Mouse (Mus musculus) urinary bladder, postnatal 36 days (tissue): ENCODE measurements around the gene 3110082I17Rik.

Experiments used
- DNase-seq, 2 experiments: peaks; one replicate each; pipeline ENCODE4 v3.0.0; 2022; ENCODE audit warnings: low spot score in 2 of 2, mixed read lengths in 1 of 2

Gene 3110082I17Rik

DNA sequence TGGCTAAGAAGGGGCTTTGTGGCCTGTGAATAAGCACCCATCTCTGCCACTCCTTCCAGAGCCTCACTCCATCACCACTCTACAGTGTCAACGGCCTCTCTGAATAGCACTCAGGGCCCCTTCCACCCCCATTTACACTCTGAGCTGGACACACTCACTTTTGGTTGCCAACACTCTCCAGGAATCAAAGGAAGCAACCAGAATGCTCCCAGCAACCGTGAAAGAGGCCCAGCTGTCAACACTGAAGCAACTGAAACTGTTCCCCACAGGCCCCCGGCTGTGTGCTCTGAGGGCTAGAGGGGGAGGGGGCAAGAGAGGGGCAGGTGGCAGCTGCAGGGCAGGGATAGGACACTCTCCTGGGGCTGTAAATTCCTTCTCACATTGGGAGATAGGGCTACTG, 41.7 kb downstream of the 3110082I17Rik start:
- DNase-seq: no peak

DNA sequence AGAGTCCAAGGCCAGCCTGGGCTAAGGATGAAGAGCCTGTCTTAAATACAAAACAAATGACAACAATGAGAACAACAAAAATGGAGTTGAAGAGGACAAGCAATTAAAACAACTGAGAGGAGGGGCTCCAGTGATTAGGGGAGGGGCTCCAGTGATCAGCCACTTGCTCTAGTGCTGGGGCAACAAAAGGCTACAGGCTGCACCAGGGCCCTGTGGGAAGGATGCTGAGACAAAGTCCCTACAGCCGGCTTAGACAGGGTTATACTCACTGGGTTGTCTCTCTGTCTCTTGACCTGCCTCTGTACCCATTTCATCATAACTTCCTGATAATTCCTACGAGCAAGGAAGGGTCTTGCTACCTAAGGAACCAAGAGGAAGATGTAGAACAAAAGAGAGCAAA, 42.2 kb downstream of the 3110082I17Rik start:
- DNase-seq: no peak

DNA sequence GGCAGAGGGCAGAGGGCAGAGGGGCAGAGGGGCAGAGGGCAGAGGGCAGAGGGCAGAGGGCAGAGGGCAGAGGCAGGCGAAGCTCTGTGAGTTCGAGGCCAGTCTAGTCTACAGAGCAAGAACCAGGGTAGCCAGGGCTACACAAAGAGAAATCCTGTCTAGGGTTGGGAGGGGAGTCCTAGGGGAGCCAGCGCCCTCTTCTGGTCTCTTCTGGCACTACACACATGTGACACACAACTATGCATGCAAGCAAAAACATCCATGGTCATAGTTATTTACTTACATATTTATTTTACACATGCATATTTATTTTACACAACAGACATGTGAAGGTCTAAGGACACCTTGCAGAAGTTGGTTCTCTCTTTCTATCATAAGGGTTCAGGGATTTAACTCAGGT, 42.8 kb downstream of the 3110082I17Rik start:
- DNase-seq: no peak

DNA sequence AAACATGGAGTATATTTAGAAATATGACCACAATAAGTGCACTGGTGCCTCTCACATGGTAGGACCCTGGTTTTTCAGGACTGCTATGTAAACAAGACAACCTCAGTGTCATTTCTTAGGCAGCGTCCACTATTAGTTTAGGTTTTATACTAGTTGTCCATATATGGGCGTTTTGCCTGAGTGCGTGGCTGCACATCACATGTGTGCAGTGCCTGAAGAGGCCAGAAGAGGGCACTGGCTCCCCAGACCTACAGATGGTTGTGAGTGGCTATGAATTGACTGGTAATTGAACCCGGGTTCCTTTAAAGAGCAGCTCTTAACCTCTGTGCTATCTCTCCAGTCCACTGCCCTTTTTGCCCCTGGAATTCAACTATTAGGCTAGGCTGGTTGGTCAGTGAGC, 43.4 kb downstream of the 3110082I17Rik start:
- DNase-seq: no peak

DNA sequence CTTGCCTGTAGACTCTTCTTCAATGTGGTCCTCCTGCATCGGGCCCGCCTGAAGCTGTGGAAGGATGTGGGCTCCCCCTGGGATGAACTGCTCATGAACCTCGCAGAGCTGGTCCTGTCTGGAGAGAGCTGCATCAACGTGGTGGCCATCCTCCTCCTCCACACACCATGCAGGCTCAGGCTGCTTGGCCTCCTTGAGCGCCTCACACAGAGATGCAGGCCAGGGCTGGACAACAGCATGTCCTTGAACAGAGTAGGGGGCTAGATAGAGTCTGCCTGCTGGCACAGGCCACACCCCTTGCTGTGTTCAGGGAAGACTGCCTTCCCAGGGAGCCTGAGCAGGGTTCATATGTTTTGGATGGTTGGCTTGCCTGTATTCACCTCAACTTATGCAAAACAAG, 45.3 kb downstream of the 3110082I17Rik start:
- DNase-seq: no peak

DNA sequence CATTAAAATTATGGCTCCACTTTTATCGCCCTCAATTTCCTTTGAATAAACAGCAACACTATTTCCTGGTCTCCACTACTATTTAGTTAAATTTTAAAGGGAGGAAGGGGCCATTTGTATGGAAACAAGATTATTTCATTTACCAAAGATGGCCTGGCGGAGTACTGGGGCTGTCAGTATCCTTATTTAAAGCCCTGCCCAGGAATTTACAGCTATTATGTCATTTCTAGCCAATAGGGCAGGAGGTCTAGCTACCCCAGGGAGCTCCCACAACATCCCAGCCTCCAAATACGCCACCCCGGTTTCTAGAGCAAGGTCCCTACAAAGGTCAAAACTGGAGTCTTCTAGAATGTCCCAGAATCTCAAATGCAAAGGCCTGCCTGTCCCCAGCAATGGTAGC, 46.8 kb downstream of the 3110082I17Rik start:
- no peak for DNase-seq

DNA sequence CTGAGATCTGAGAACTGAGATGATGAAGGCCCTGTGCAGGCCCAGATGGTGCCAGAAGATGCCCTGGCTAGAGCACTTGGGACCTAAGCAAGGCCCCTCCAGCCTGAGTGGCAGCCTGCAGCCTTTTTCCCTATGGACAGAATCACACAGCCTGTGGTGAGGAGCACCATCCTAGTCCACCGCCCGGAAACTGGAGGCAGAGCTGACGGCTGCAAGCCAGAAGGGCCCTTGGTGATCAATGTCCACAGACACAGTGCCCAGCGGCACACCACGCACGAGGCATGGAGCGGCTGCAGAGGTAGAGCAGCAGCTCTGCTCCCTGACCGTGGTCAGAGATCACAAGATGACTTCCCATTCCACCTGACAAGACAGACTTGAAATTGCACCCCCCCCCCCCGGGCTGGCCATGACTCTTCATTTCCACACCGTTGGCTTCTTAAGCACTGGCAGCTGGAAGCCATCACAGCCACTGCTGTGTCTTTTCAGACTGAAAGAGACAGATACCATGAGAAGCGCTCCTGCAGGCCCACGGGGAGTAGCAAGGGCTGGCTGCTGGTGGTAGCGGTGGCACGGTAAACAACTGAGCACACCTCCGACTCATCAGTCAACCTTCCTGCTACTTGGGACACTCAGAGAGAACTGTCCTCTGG, 48.5 kb downstream of the 3110082I17Rik start:
- no peak for DNase-seq

DNA sequence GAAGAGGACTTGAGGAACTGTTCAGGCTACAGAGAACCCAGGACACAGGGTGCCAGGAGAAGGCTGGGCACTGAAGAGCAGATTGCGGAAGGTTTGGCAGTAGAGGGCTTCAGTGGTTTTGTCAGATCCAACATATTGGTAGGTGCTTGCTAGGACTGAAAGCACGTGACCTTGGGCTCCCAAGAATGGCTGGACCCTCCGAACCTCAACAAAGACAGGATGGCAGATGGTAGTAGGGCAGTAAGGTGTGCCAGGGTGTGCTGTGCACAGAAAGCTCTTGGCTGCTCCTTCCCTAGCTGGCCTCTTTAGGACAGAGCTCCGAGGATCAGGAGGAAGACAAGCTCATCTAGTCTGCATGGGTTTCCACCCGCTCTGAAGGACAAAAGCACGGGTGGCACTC, 49.2 kb downstream of the 3110082I17Rik start:
- no peak for DNase-seq

DNA sequence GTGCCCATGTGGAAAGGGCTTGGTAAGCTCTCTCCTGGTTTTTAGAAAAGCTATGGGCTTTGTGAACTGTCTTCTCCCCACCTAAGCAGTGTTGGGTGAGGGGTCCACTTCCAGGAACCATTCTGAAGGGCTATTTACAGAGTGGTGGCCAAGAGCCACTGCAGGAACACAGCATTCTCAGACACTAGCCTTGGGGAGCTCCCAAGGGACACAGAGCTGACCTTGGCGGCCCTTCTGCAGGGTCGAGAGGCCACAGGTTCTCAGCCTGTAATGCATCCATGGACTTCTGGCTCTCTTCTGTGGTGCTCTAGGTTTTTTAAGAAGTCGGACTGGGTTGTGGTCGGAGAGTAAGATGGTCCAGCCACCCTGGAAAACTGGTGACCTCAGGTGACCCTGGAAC, 50.3 kb downstream of the 3110082I17Rik start:
- DNase-seq: no peak

DNA sequence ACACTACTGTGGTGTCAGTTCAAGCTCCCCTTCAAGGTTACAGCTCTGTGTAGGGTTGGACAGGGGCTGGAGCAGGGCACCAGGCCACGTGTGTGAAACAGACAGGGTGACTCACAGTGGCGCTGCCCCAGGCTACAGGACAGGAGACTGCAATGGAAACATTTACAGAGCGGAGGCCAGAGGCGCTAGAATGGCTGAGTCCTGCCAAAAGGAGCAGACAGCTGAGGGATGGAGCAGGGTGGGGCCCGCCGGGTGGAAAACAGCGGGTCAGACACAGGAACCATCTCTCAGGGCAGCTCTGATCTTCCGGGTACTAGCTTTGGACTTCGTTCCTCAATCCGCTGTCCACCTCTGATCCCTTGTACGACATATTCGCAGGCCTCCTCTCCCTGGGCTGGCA, 50.9 kb downstream of the 3110082I17Rik start:
- peak; percentile 68 to 78 for DNase-seq

DNA sequence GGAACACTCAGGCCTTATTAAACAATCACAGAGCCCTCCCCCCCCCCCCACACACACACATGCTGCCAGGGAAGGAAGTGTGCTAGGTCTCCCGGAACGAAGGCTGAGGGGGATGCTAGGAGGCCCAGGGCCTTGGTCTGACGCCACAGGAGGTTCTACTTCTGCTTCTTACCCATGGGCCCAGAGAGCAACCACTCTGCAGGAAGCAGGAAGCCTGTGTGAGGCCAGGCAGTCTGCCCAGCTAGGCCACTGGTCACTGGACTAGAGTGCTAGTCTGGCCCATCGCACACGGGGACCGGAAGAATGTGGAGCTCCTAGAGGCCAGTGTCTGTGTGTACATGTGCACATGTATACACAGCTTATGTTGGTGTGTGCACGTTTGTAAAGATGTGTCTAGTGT, 51.8 kb downstream of the 3110082I17Rik start:
- peak in 1 of 2 experiments; percentile 29 for DNase-seq

DNA sequence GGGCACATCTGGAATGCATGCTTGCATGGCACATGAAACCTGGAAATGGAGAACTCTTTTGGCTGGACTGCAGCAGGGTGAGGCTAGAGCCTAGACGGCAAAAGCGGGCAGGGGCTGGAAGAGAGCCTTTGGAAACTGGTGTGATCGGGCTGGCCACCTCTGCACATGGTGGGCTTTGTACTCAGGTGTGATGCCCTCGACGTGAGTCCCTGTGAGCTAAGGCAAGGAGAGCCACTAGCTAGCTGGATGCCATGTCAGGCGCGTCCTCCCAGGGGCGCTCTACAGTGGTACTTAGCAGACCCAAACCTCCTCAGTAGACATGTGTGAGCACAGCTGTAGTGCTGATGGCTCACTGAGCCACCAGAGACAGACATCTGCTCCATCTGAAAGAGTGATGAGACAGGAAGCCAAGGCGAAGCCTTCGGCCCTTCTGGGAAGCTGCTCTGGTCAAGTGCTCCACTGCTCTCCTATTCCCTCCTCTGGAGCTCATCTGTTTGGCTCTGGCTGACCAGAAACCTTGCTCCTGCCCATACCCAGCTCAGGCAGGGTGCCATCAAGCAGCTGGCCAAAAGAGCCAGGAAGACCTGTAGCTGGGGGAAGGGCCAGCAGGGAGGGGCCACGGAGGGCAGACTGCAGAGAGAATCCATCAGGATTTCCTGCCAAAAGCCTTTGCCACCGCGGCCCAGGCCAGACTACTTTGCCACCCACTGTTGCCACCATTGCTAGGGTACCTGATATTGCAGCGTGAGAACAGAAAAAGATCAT, 53.0 kb downstream of the 3110082I17Rik start:
- peak in 1 of 2 experiments; percentile 40 for DNase-seq

DNA sequence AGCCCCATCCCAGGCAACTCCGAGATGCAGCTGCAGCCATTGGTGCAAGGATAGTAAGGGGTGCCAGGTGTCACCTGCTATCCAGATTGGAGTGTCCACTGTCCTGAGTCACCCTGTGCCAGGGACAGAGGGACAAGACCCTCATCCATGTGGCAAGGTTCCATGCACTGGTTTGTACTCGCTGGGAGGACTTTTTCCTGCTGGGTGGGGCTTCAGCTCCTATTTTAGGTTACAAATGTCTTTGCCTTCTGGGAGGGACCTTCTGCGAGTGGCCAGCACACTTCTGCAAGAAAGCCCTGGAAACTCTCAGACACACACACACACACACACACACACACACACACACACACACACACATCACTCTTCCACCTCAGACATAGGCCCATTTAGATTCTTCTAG, 54.4 kb downstream of the 3110082I17Rik start:
- no peak for DNase-seq

DNA sequence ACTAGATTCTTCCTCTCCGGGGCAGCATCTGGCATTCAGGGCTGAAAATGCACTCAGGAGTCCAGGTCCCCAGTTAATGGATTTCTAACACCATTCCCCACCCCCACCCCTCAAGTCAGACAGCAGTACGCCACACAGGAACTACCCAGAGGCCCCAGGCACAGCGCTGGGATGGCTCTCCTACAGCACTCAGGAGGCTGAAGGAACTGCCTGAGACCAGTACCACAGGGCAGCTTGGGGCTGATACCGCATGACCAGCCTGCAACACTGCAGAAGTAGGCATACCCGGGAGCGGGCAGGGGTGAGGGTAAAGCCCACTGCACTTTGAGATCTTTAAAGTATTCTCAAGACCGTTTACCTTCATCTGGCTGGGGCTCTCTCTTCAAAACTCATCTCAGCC, 54.8 kb downstream of the 3110082I17Rik start:
- DNase-seq: no peak

DNA sequence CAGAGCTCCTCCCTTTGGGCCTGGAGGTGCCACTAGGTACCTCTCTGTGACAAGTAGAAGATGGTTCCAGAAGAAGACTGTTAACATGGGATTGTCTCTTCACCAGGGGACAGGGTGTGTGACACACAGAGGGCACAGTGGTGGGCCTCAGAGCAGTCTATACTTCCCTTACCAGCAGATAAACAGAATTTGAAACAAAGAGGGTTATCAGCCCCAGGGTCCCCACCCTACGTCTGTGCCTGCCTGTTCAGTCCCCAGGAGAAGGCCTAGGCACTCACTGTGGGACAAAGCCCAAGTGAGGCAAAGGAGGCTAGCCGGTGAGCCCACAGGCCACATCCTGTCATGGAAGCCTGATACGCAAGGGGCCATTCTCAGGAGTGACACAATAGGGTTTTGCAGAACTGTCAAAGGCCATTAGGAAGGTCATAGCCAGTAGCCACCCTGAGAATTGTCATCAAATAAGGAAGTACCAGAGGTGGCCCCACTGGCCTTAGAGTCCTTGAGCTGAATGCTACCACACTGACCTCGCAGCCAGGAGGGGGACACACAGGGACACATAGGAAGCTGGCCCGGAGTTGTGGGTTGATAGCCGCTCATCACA, 55.4 kb downstream of the 3110082I17Rik start, which contains the start of gene C130050O18Rik:
Gene C130050O18Rik (plus strand): TSS at position 480 of the 601 bp plus-strand sequence.
- DNase-seq: no peak

DNA sequence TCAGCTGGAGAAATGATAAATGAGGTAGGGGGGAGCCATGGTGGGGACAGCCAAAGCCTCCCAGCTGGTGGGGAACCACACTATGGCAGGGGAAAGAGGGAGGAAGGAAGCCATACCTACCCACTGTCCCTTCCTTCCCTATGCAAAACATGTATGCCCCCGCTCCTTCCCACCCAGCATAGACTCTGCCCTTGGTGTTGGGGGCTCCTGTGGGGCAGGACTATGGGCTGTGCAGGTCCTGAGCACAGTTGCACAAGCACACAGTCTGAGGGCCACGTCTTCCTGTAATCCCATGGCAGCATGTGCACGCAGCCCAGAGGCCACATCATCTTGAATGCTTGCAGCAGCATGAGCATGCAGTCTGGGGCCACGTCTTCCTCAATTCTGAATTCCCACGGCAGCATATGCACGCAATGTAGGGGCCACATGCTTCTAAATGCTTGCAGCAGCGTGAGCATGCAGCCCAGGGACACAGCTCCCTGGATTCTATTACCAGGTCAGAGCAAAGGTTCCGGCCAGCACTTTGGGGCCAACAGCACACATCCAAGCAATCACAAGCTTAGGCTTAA, 56.6 kb downstream of the 3110082I17Rik start:
- DNase-seq: no peak

DNA sequence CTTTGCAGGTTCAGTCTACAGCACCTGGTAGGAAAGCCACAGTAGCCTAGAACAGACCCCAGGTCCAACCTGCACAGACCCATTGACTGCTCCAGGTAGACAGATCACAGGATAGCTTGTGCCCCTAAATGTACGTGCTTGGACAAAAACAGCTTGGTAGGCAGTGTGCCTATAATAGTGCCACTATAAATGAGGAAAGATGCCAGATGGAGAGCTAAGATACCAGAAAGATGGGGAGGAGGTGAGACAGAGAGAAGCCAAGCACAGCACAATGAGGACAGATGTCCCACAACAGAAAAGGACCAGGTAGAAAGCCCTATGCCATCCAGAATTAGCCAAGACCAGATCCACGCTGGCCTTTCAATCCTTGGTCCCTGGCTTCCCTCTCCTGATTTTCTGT, 58.2 kb downstream of the 3110082I17Rik start:
- DNase-seq: no peak

DNA sequence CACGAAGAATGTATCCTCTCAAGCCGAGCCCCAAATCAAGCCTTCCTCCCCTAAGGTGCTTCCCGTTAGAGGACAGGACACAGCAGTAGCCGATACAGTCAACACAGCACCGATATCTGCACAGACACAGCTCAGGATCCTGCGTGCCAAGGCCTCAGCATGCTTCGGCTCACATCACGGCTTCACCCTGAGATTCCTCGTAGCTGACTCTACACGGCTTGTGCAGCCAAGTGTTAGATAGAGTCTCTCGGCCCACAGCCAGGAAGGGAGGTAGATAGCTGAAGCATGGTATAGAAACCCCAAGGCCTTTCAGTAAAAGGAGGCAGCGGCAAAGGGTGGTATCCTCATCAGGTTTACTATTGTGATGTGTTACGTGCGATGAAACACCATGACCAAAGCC, 60.3 kb downstream of the 3110082I17Rik start:
- no peak for DNase-seq

DNA sequence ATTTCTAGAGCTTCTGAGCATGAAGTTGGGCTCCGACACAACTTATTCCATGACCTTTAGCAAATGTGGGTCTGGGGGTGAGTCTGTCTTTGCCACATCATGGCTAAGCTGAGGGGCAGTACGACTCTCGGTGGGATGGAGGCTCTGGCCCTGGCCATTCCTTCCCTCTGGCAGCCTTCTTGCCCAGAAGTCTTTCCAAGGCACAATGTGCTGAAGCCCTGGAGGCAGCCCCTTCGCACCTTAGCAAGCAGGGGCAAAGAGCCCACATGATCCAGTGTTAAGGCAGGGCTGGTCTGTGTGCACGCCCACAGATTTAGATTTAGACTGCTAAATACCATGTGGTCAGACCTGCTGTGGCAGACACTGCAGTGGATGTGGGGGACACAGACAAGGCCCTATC, 61.5 kb downstream of the 3110082I17Rik start:
- no peak for DNase-seq

DNA sequence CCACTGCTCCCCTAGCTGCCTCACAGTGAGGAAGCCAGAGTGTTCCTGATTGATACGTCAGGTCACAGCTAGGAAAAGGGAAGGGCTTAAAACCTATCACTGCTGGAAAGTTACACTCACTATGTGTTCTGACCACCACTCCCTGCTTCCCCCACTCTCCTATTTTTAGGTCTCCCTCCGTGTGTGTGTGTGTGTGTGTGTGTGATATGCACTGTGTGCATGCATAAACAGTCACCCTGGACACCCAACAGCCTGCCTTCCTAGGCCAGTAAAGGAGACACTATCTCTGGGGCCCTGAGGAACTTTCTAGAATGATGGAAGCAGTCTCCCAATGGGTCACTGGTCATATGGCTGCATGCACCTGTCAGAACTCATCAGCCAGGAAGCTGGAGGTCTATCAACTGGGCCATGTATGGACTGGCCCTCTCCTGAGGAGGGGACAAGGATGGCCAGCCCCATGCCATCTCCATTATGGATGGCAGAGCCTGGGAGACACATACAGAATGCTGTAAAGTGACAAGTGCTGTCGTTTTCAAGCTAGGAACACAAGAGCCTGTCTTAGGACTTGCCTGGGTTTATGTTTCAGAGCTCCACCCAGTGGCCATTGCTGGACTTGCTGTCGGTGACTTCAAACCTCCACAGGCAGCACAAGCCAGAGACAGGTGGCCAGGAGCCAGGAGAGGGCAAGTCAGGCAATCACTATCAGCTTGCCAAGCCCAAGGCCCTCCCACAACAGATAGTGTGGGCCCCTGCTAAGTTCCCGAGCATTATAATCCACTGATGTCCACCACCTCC, 62.2 kb downstream of the 3110082I17Rik start:
- DNase-seq: peak; percentile 86 to 93

DNA sequence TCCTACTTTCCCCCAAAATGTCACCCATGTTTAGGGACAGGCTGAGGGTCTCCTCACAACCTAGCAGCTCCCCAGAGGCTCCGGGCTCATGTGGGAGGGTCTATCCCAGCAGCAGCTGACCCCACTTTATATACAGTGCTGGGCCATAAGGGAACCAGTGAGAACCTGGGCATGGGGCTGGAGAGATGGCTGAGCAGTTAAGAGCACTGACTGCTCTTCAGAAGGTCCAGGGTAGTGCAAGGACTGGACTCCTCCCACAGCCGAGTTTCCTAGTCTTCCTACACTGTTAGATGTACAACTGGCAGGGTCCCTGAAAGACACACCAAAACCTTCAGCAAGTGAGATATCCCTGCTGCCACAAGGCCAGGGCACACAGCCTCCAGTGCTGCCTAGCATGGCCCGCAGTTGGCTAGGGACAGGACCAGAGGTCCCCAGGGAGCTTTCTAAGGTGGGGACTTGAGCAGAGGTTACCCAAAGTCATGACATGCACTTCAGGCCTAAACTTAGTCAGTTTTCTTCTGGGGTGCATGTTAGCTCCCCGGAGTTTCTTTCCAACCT, 62.9 kb downstream of the 3110082I17Rik start:
- DNase-seq: no peak
